Comparison of ENCODE assay signal across 17 mouse cellular contexts in the genomic region with DNA sequence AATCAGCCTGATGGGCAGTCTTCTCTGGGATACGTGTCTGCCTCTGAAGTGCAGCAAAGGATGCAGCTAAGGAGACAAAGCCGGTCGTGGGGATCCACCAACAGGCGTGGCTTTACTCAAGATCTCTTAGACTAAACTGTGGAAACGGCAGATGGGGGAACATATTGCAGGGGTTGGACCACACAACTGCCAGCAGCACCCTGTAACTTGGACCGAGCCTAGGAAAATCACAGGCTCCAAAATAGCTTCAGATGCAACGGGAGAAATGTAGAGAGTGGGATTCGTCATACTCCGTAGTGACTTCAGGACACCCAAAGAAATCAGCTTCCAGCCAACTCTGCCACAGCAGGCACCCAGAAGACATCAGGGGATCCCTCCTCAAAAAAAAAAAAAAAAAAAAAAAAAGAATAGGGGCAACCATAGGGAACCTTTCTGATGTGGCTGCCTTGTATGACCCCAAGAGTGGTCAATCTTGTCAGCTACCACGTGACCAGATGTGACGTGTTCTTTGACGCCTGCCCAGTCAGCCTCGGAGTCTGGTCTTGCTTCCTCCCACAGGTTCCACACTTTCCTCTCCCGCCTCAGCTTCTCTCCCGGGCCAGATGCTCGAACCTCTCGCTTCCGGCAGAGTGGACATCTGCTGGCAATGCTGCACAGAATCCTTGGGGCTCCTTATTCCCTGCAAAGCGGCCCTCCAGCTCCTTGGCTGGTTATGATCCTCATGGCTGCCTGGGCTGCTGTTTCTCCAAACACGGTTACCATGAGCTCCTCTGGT. TPM values are rescaled to one million over a fixed set of nuclear protein-coding genes. Genes with fewer than 3 reads are reported as not detected.
DNase-seq lines count a peak whose midpoint lies in the region; ATAC-seq lines count a peak whose summit lies in the region.
"Had no signal": no experiment of that assay in that cellular context is flagged by ENCODE, and none has a peak within 500 bp of the region (broad histone marks: within the 10 kb centered on the region; RNA-seq: fewer than 3 reads in every experiment).

No protein-coding gene starts in this region.

- H3K4me1 ChIP-seq in midbrain, embryonic 11.5 days (ENCODE audit: control insufficient read depth, insufficient read depth, low read length): peaks cover 1% of the 10 kb centered on the region; the same call in 1 of the 2 replicates
- peaks cover 14% of the 10 kb centered on the region for H3K4me1 ChIP-seq in midbrain, embryonic 15.5 days
- H3K4me1 ChIP-seq: embryonic facial prominence, embryonic 12.5 days had no signal

- peak; percentile 47 for DNase-seq in midbrain, embryonic 11.5 days (ENCODE audit: low spot score, missing footprints)
- DNase-seq in layer of hippocampus, adult 8-10 months (ENCODE audit: low spot score in 2 of 2): peak; percentile 41 to 70
- DNase-seq in left cerebral cortex, postnatal 25 days (ENCODE audit: low spot score in 2 of 2): peak; percentile 66 to 97
- no peak for DNase-seq in heart, adult 8-10 months (ENCODE audit: low spot score)
- no peak for DNase-seq in lung, adult 18-20 months
- no peak for DNase-seq in spleen, adult 12 weeks (ENCODE audit: low spot score)
- DNase-seq: adrenal gland, postnatal 25 days; gastrocnemius, postnatal 14 days; kidney, adult 11 months; kidney, postnatal 4 days; thymus, adult 18-20 months had no signal

- H3K27ac ChIP-seq in midbrain, embryonic 11.5 days (ENCODE audit: low read depth, low read length): no peak overlapping the region
- no peak overlapping the region for H3K27ac ChIP-seq in midbrain, embryonic 15.5 days
- H3K27ac ChIP-seq: embryonic facial prominence, embryonic 12.5 days had no signal

- no peaks in the 10 kb centered on the region for H3K9me3 ChIP-seq in midbrain, embryonic 11.5 days (ENCODE audit: control insufficient read depth, low read length)
- H3K9me3 ChIP-seq in midbrain, embryonic 15.5 days: no peaks in the 10 kb centered on the region
- H3K9me3 ChIP-seq: embryonic facial prominence, embryonic 12.5 days had no signal

- WGBS in midbrain, embryonic 11.5 days: 91% methylated on average over 20 of the region's 20 CpGs
- 93% methylated on average over 20 of the region's 20 CpGs for WGBS in midbrain, embryonic 15.5 days

- no peak overlapping the region for H3K9ac ChIP-seq in midbrain, embryonic 11.5 days (ENCODE audit: low read length)
- H3K9ac ChIP-seq in midbrain, embryonic 15.5 days: no peak overlapping the region
- H3K9ac ChIP-seq: embryonic facial prominence, embryonic 12.5 days had no signal

- H3K36me3 ChIP-seq in midbrain, embryonic 11.5 days (ENCODE audit: control insufficient read depth, insufficient read depth, low read length): no peaks in the 10 kb centered on the region
- H3K36me3 ChIP-seq in midbrain, embryonic 15.5 days (replicated peaks): no peaks in the 10 kb centered on the region
- H3K36me3 ChIP-seq: embryonic facial prominence, embryonic 12.5 days had no signal

- intact Hi-C loops in left cerebral cortex, postnatal 25 days (cut with DNase I): loop anchor here (1.0 to 5.0 kb wide), 4 partner anchors 13 to 109 kb away; a partner anchor contains a TSS

- no peak overlapping the region for H3K4me2 ChIP-seq in midbrain, embryonic 11.5 days
- H3K4me2 ChIP-seq in midbrain, embryonic 15.5 days: no peak overlapping the region
- H3K4me2 ChIP-seq: embryonic facial prominence, embryonic 12.5 days; heart, embryonic 11.5 days had no signal

- no peak for ATAC-seq in midbrain, embryonic 11.5 days (ENCODE audit: low FRiP score)
- no peak for ATAC-seq in midbrain, embryonic 15.5 days (replicated peaks)
- ATAC-seq: CD4-positive, CD25-positive, alpha-beta regulatory T cell, adult 4 months; hindbrain, embryonic 16.5 days had no signal

- no peak overlapping the region for H3K4me3 ChIP-seq in midbrain, embryonic 11.5 days (ENCODE audit: low read depth, low read length)
- H3K4me3 ChIP-seq in midbrain, embryonic 15.5 days: no peak overlapping the region
- H3K4me3 ChIP-seq: embryonic facial prominence, embryonic 12.5 days had no signal

- H3K27me3 ChIP-seq in midbrain, embryonic 11.5 days (ENCODE audit: control insufficient read depth, insufficient read depth, low read length): no peaks in the 10 kb centered on the region
- no peaks in the 10 kb centered on the region for H3K27me3 ChIP-seq in midbrain, embryonic 15.5 days (replicated peaks)
- H3K27me3 ChIP-seq: embryonic facial prominence, embryonic 12.5 days had no signal

RNA-seq across cellular contexts. Expression of a gene that starts 24.4 kb away (rescaled TPM):
- 0.15 and 0.28 TPM in 2 replicates for polyA plus RNA-seq in midbrain, embryonic 11.5 days (2014; fragmentation: Nextera tagmentation; extraction: Ambion mirVana)
- polyA plus RNA-seq in midbrain, embryonic 15.5 days (2015; fragmentation: Nextera tagmentation; extraction: Ambion mirVana): 1.3 and 1.4 TPM in 2 replicates
- 10 to 100 TPM; 19.9 to 22.8 (median 20.3) TPM for total RNA-seq in layer of hippocampus, adult 8-10 months (2022)
- 10 to 100 TPM; 45.1 to 48.1 TPM for total RNA-seq in left cerebral cortex, postnatal 25 days (2021)
- total RNA-seq in heart, adult 8-10 months (2022): 10 to 100 TPM; 19.4 to 26.8 (median 22.2) TPM
- total RNA-seq: MEL had no signal
- polyA plus RNA-seq: CD4-positive, CD25-positive, alpha-beta regulatory T cell, adult 4 months had no signal

Comparison
In these comparisons a context has a peak if more than half of its experiments do, and no peak if none do; other contexts are left out.
1. DNase-seq: peak in midbrain, embryonic 11.5 days (single experiment), layer of hippocampus, adult 8-10 months (2 of 2) and left cerebral cortex, postnatal 25 days (2 of 2); none in heart, adult 8-10 months (single experiment), lung, adult 18-20 months (0 of 2) and spleen, adult 12 weeks (single experiment).